Mouse (Mus musculus): ENCODE measurements around the gene Atp2b2. TPM values are rescaled to one million over a fixed set of nuclear protein-coding genes. Genes with fewer than 3 reads are reported as not detected.

The Atp2b2 gene
- total and polyA plus RNA-seq, 3 experiments, result 0.04 TPM; not detected in 2

GRCm38 (mm10) chr6:113858317-113858716, 184.1 kb downstream of the Atp2b2 start (continued):
- no peak for TF ChIP-seq TAL1 (IDR thresholded peaks at IDR 0.05; ENCODE audit: low read length)
- no peak for TF ChIP-seq USF1 (IDR thresholded peaks at IDR 0.05; ENCODE audit: low read depth, low read length)
- TF ChIP-seq CHD1 (IDR thresholded peaks at IDR 0.05; ENCODE audit: low read depth, low read length), result no peak
- TF ChIP-seq MAX (IDR thresholded peaks at IDR 0.05; ENCODE audit: low read length), result no peak

GRCm38 (mm10) chr6:113857310-113857873, 185.0 kb downstream of the Atp2b2 start:
- Histone ChIP-seq H3K4me3 (ENCODE audit: control insufficient read depth in 1 of 2, insufficient read depth in 1 of 2, low read depth in 2 of 2, low read length in 2 of 2) (no peak overlapping the region), H3K4me1 (ENCODE audit: control insufficient read depth in 1 of 2, insufficient read depth in 2 of 2, low read length in 2 of 2) (no peaks in the 10 kb centered on the region), H3K9ac (ENCODE audit: control insufficient read depth, low read depth, low read length, poor library complexity, severe bottlenecking) (no peak overlapping the region), H3K27ac (ENCODE audit: control insufficient read depth, low read depth, low read length) (no peak overlapping the region), H3K36me3 (ENCODE audit: control insufficient read depth in 1 of 2, insufficient read depth in 2 of 2, low read length in 2 of 2) (no peaks in the 10 kb centered on the region), H3K79me2 (ENCODE audit: control insufficient read depth, insufficient read depth, low read length, poor library complexity) (no peaks in the 10 kb centered on the region), H3K9me3 (replicated peaks; ENCODE audit: insufficient read depth, low read length) (no peaks in the 10 kb centered on the region), H3K27me3 (ENCODE audit: control insufficient read depth in 1 of 2, insufficient read depth in 2 of 2, low read length in 2 of 2) (no peaks in the 10 kb centered on the region)
- DNase-seq (ENCODE audit: low read depth, low spot score), result no peak
- TF ChIP-seq GABPA (IDR thresholded peaks at IDR 0.05; ENCODE audit: low read depth, low read length) (no peak), TBP (IDR thresholded peaks at IDR 0.05; ENCODE audit: low read depth, low read length) (no peak), RAD21 (IDR thresholded peaks at IDR 0.05; ENCODE audit: low read depth, low read length) (no peak), EP300 (IDR thresholded peaks at IDR 0.05; ENCODE audit: low read depth in 1 of 2, low read length in 2 of 2) (no peak), UBTF (IDR thresholded peaks at IDR 0.05; ENCODE audit: borderline replicate concordance, insufficient read depth, low read depth, low read length) (no peak), ZKSCAN1 (IDR thresholded peaks at IDR 0.05; ENCODE audit: low read depth, low read length) (no peak), TAL1 (IDR thresholded peaks at IDR 0.05; ENCODE audit: low read length) (no peak), KAT2A (conservative IDR thresholded peaks at IDR 0.05; ENCODE audit: low read depth, low read length) (no peak), MAFK (IDR thresholded peaks at IDR 0.05; ENCODE audit: borderline replicate concordance, low read depth, low read length) (no peak), JUND (IDR thresholded peaks at IDR 0.05; ENCODE audit: low read depth, low read length) (no peak), BHLHE40 (IDR thresholded peaks at IDR 0.05; ENCODE audit: borderline replicate concordance, low read depth, low read length) (no peak), NELFE (IDR thresholded peaks at IDR 0.05; ENCODE audit: low read depth, low read length) (no peak)

DNA sequence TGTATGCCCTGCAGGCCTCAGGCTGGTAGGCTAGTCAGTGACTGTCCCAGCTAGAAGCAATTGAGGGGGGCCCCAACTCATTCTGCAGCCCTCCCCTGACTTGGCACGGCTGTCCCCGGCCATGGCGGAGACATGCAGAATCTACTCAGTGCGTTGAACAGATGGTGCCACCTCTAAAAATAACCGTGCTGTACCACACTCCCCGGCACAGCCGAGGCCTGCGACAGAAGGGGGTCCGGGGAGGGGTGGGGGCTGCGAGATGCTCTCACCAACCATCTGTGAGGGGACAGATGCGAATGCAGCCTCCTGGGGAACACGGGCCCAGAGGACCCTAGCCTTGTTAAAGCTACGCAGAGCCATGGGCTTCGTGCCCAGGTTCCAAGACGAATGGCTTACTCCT, 185.6 kb downstream of the Atp2b2 start:
- Histone ChIP-seq H3K9ac (ENCODE audit: control insufficient read depth, low read depth, low read length, poor library complexity, severe bottlenecking) (no peak overlapping the region), H3K36me3 (ENCODE audit: control insufficient read depth in 1 of 2, insufficient read depth in 2 of 2, low read length in 2 of 2) (no peaks in the 10 kb centered on the region), H3K4me3 (ENCODE audit: control insufficient read depth in 1 of 2, insufficient read depth in 1 of 2, low read depth in 2 of 2, low read length in 2 of 2) (no peak overlapping the region), H3K27ac (ENCODE audit: control insufficient read depth, low read depth, low read length) (no peak overlapping the region), H3K4me1 (ENCODE audit: control insufficient read depth in 1 of 2, insufficient read depth in 2 of 2, low read length in 2 of 2) (no peaks in the 10 kb centered on the region), H3K27me3 (ENCODE audit: control insufficient read depth in 1 of 2, insufficient read depth in 2 of 2, low read length in 2 of 2) (no peaks in the 10 kb centered on the region), H3K79me2 (ENCODE audit: control insufficient read depth, insufficient read depth, low read length, poor library complexity) (no peaks in the 10 kb centered on the region), H3K9me3 (replicated peaks; ENCODE audit: insufficient read depth, low read length) (no peaks in the 10 kb centered on the region)
- DNase-seq (ENCODE audit: low read depth, low spot score), result no peak
- TF ChIP-seq POLR2AphosphoS5 (IDR thresholded peaks at IDR 0.05; ENCODE audit: borderline replicate concordance, low read depth, low read length), result no peak
- no peak for TF ChIP-seq TBP (IDR thresholded peaks at IDR 0.05; ENCODE audit: low read depth, low read length)
- no peak for TF ChIP-seq ZC3H11A (IDR thresholded peaks at IDR 0.05; ENCODE audit: low read depth, low read length)
- TF ChIP-seq GATA1 (IDR thresholded peaks at IDR 0.05; ENCODE audit: low read depth, low read length), result no peak
- no peak for TF ChIP-seq MEF2A (IDR thresholded peaks at IDR 0.05; ENCODE audit: extremely low read depth, insufficient replicate concordance, low read depth, low read length, poor library complexity, severe bottlenecking)
- no peak for TF ChIP-seq TCF12 (IDR thresholded peaks at IDR 0.05; ENCODE audit: low read depth, low read length)
- no peak for TF ChIP-seq POLR2A (IDR thresholded peaks at IDR 0.05; ENCODE audit: control insufficient read depth in 1 of 2, insufficient read depth in 1 of 2, low read depth in 1 of 2, low read length in 2 of 2, poor library complexity in 1 of 2)
- no peak for TF ChIP-seq MAFK (IDR thresholded peaks at IDR 0.05; ENCODE audit: borderline replicate concordance, low read depth, low read length)
- no peak for TF ChIP-seq SIN3A (IDR thresholded peaks at IDR 0.05; ENCODE audit: low read length)
- TF ChIP-seq ZKSCAN1 (IDR thresholded peaks at IDR 0.05; ENCODE audit: low read depth, low read length), result no peak
- no peak for TF ChIP-seq CTCF (IDR thresholded peaks at IDR 0.05 in 2 of 3, conservative IDR thresholded peaks at IDR 0.05 in 1 of 3; ENCODE audit: control insufficient read depth in 1 of 3, insufficient read depth in 1 of 3, low read depth in 2 of 3, low read length in 3 of 3, poor library complexity in 1 of 3, severe bottlenecking in 1 of 3)

Data from MEL (cell line).